Mouse (Mus musculus): ENCODE data around the gene Mpst.
A peak's percentile ranks its signal among the peaks of the same experiment; 100 is the strongest.

Mpst gene

DNA sequence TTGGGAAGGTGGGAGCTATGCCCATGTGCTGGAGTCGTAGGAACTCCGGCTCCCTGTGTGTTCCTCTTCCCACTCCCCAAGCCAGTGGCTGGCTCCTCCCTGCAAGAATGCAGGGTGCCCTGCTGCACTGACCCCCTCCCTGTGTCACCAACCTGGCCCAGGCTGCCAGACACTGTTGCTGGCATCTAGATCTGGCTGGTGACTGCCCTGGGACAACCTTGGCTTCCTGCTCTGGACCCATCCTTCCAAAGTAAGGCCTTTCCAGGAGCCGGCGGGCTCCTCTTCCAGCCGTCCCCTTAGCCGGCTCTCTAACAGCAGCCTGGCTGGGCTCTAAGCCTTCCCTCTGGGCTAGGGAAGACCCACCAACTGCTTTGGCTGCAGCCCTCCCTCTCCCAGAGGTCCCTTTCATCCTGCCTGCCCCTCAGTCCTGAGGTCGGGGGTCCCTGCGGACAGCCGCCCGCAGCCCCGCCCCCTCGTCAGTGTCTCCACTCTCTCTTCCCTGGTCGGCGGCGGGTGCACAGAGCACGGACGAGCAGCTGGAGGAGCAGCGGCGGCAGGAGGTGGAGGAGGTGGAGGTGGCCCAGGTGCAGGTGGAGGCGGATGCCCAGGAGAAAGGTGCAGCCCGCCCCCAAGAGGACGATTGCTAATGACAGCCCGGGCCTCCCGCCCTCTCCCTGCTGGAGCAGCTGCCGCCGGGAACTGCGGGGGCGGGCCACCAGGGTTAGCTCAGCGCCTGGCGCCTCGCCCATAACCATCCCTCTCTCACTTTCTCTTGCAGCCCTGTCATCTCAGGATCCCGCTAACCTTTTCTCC is 30.4 kb downstream of the Mpst start:
- peak; percentile 80 to 87 for DNase-seq (ENCODE audit: low spot score in 2 of 2)

- DNase-seq (ENCODE audit: low spot score in 2 of 2): peak in 1 of 2 experiments; percentile 63
Measured at GRCm38 (mm10) chr15:78437237-78438017, 31.2 kb downstream of the Mpst start.

DNA sequence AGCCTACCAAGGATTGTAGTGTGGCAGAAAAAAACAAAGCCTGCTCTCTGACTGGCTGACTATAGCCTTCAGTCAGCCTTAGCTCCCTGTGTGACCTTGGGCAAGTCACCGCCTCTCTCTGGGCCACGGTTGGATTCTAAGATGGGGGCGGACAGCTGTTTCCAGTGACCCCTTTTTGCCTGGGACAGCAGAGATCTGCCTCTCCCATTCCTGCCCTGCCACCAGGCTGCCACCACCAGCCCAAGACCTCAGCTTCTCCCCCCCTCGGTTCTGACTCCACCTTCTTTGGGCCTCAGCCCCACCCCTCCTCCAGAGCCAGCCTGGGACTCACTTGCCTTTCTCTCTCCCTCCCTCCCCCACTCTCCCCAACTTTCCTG is 31.8 kb downstream of the Mpst start:
- no peak for DNase-seq (ENCODE audit: low spot score in 2 of 2)

DNA sequence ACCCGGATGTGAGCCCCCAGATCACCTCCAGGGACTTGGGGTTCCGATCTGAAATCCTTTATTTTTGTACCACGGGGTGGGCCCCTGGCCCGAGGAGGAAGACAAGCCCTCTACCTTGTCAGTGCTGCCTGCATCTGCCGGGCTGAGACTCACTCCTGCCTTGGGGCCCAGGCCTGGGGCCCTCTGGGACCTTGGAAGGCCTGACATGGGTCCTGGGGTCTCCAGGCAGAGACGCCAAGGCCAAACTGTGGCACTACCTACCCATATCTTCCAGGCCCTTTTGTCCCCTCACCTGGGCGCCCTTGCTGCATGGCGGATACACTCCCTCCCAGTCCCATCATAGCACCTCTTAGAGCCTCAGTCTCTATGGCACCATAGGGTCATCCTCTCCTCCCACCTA is 32.3 kb downstream of the Mpst start:
- no peak for DNase-seq (ENCODE audit: low spot score in 2 of 2)

- no peak for DNase-seq (ENCODE audit: low spot score in 2 of 2)
Measured at GRCm38 (mm10) chr15:78438973-78439372, 32.8 kb downstream of the Mpst start.

DNA sequence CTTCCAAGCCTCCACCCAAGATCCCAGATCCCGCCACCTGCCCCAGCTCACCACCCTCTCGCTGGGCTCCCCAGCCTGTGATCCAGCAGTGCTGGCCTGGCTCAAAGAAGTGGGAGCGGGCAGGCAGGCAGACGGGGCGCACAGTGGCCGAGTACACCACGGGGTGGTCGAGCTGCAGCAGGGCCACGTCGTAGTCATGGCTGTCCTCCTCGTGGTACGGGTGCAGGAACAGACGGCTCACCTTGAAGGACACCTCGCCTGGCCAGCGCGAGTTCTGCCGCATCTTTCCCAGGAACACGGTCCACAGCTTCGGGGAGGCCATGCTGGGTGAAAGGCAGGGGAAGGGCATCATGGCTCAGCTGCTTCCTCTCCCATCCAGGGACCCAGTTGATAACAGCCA is 36.0 kb downstream of the Mpst start:
- no peak for DNase-seq (ENCODE audit: low spot score in 2 of 2)

GRCm38 (mm10) chr15:78443857-78444256 is 37.6 kb downstream of the Mpst start:
- DNase-seq (ENCODE audit: low spot score in 2 of 2): no peak

GRCm38 (mm10) chr15:78447121-78447520 is 40.9 kb downstream of the Mpst start:
- no peak for DNase-seq (ENCODE audit: low spot score in 2 of 2)

- DNase-seq (ENCODE audit: low spot score in 2 of 2): peak; percentile 97 to 98
Measured at GRCm38 (mm10) chr15:78447746-78448535, 41.7 kb downstream of the Mpst start.

- DNase-seq (ENCODE audit: low spot score in 2 of 2): no peak
Measured at GRCm38 (mm10) chr15:78449131-78449530, 42.9 kb downstream of the Mpst start.

DNA sequence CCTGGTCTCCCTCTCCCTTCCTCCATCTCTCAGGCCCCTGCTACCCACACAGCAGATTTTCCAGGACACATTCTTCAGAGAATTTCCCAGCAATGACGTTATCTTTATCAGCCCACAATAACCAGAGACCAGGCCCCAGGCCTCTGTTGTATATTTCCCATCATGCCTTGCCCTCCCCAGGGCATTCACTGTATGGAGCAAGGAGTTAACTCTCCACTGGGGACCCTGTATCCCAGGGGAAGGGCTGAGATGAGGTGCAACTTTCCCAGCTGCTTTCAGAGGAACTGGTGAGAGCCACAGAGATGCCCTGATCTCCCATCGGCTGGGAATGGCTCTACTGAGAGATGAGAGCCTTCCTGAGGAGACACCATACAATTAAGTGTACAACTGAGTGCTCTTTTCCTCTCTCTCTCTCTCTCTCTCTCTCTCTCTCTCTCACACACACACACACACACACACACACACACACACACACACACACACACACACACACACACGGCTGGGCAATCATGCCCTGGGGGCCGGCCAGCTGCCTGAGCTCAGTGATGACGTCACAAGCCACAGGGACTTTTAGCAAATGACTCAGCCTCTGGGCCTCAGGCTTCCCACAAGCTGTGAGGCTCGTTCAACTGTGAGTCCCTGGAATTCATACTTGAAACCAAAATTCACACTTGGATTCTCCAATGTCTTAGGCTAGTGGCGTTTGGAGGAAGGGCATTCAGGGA is 43.6 kb downstream of the Mpst start:
- DNase-seq (ENCODE audit: low spot score in 2 of 2): no peak

- DNase-seq (ENCODE audit: low spot score in 2 of 2): no peak
Measured at GRCm38 (mm10) chr15:78450419-78450768, 44.2 kb downstream of the Mpst start.

DNA sequence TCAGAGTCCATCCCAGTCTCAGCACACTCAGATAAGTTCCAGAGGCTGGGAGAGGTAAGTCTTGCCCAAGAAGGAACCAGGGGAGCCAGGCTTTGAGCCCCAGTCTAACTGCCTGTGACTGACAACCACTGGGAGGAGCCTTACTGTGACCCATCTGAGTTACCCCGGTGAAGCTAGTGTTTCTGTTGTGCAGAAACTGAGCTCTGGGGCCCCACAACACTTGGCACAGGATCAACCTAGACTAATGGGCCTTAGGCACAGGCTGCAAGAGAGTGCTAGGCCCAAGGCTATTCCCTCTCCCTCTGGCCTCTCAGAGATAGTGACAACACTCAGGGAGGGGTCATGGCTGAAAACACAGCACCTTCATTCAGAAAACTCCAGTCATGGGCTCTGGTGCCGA is 45.0 kb downstream of the Mpst start:
- no peak for DNase-seq (ENCODE audit: low spot score in 2 of 2)

DNA sequence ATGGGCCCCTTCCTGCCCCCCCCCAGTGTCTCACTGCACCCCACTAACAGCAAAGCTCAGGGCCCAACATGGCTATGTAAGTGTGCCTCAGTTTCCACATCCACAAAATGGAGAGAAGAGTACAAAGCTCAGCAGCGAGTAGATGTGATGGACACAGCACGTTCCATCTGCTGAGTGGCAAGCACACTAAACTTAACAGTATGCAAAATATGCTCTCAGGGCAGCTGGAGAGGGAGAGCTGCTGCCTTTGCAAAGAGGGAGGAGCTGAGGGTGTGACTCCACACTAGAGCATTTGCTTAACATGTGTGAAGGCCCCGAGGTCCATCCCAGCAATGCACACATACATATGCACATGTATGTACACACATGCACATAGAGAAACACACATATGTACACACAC is 46.7 kb downstream of the Mpst start:
- DNase-seq (ENCODE audit: low spot score in 2 of 2): no peak

DNA sequence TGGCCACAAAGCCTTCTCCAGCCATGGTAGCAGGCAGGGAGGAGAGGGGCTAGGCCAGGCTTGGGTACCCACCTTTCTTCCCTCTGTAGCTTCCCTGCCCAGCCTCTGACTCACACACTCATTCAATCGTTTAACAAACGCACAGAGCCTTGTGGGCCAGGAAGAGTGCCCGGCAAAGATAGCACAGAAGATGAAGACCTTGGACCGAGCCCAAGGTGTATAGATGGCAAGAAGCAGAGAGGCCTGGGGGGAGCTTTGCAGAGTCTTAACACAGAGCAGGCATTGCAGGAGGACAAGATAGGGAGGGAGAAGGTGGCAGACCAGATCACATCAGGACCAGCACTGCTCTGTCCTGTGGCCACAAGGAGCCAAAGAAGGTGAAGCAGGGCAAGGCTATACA is 49.0 kb downstream of the Mpst start:
- DNase-seq (ENCODE audit: low spot score in 2 of 2): no peak

GRCm38 (mm10) chr15:78456051-78456450 is 49.8 kb downstream of the Mpst start:
- DNase-seq (ENCODE audit: low spot score in 2 of 2): no peak

- DNase-seq (ENCODE audit: low spot score in 2 of 2): no peak
Measured at GRCm38 (mm10) chr15:78457193-78457592, 51.0 kb downstream of the Mpst start.

- no peak for DNase-seq (ENCODE audit: low spot score in 2 of 2)
Measured at GRCm38 (mm10) chr15:78462981-78463380, 56.8 kb downstream of the Mpst start.
